Mouse (Mus musculus) forelimb bud, embryonic 11.5 days (tissue): ENCODE results near the gene Usp2.

Experiments used
- DNase-seq: peaks from one replicate; pipeline ENCODE4 v3.0.0-alpha.2; 2012; ENCODE audit warnings: low read depth, low spot score

The Usp2 gene

GRCm38 (mm10) chr9:44045884-44046272, 20.9 kb upstream of the Usp2 start:
- DNase-seq: no peak

- no peak for DNase-seq
These were observed 20.4 kb upstream of the Usp2 start for GRCm38 (mm10) chr9:44046426-44046825.

DNA sequence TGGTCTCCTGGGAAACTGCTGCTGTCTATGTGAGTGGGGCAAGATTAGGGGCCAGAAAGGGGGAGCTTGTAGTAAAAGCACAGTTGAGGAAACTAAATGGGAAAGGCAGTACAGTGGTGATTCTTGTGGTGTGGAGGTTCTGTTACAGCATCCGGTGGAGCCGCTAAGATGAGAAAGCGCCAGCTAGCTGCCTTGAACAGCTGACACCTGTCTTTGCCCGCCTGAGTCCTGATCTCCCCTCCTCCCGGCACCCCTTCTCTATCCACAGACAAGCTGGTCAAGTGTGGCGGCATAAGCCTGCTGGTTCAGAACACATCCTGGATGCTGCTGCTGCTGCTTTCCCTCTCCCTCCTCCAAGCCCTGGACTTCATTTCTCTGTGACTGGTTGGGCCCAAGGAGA, 19.8 kb upstream of the Usp2 start:
- no peak for DNase-seq

DNA sequence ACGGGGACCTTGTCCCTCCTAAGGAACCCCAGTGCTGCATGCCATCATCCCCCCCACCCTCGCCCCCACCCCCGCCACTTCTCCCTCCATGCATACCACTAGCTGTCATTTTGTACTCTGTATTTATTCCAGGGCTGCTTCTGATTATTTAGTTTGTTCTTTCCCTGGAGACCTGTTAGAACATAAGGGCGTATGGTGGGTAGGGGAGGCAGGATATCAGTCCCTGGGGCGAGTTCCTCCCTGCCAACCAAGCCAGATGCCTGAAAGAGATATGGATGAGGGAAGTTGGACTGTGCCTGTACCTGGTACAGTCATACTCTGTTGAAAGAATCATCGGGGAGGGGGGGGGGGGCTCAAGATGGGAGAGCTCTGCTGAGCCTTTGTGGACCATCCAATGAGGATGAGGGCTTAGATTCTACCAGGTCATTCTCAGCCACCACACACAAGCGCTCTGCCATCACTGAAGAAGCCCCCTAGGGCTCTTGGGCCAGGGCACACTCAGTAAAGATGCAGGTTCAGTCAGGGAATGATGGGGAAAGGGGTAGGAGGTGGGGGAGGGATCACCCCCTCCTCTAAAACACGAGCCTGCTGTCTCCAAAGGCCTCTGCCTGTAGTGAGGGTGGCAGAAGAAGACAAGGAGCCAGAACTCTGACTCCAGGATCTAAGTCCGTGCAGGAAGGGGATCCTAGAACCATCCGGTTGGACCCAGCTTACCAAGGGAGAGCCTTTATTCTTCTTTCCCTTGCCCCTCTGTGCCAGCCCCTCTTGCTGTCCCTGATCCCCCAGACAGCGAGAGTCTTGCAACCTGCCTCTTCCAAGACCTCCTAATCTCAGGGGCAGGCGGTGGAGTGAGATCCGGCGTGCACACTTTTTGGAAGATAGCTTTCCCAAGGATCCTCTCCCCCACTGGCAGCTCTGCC, 19.0 kb upstream of the Usp2 start:
- no peak for DNase-seq

- DNase-seq: no peak
These were observed 18.1 kb upstream of the Usp2 start for GRCm38 (mm10) chr9:44048541-44049380.

- DNase-seq: no peak
These were observed 17.2 kb upstream of the Usp2 start for GRCm38 (mm10) chr9:44049381-44050165.

DNA sequence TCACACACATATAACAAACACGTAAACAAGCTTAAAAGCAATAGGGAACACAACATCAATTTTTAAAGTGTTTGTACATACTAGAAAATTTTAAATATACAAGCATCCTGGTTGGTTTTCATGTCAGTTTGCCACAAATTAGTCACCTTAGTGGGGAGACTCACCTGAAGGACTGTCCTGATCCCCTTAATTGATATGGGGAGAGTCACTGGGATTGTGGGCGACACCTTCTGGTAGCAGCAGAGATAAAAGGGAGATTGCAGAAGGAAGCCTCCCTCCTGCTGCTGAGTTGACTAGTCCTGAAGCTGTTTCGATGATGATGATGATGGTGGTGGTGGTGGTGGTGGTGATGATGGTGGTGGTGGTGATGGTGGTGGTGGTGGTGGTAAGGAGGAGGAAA, 14.0 kb upstream of the Usp2 start:
- no peak for DNase-seq

DNA sequence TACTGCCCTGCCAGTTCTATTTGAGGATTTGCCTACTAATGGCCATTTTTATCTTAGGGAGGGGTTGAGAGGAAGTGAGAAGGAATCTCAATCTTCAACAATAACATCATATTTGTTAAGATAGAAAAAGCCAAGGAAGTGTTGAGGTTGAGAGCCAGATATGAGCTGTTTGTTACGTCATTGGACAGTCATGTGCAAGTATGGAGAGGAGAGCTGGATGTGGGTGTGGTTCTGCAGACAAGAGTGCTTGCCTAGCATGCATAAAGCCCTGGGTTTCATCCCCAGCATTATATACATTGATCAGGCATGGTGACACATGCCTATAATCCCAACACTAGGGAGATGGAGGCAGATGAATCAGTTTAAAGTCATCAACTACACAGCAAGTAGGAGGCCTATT, 12.9 kb upstream of the Usp2 start:
- no peak for DNase-seq

GRCm38 (mm10) chr9:44058606-44059005, 8.2 kb upstream of the Usp2 start:
- DNase-seq: no peak

DNA sequence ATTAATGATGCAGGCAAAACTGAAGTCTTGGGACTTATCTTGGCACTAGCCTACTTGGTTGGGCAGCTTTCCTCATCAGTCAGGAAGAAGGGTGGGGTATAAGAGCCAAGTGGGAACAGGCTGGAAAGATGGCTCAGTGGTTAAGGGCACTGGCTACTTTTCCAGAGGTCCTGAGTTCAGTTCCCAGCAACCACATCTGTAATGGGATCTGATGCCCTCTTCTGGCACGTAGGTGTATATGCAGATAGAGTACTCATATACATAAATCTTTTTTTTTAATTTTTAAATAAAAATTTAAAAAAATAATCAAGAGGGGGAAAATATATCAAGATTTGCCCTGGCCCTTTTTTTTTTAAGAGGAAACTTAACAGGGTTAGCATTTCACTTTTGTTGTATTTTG, 1.6 kb upstream of the Usp2 start:
- no peak for DNase-seq

DNA sequence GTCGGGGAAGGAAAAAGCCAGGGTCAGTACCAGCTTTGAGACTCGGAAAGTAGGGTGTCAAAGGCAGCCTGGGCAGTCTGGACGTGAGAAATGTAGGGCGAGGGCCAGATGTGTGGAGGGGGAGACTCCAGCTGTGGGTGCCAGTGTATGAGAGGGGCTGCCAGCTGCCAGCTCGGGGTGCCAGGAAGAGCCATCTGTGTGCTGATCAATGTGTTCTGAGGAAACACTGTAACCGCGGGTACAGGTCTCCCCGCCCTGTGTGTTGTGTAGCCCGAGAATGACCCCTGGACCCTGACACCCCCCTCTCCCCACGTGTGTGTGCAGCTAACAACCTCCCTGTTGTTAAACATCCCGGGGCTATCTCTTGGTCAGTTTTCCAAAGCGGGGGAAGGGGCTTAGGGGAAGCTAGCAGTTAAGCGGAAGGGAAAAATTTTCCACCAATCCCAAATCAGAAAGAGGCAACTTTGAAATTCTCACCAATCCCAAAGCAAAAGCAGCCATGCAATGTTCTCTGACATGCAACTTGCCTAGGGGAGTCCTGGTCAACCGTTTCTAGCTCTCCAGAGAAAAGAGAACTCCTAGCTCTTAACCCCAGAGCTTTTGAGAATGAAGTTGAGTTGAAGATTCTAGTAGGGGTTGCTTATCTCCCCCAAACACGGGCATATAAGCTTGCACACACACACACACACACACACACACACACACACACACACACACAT, 579 bp downstream of the Usp2 start:
- no peak for DNase-seq

GRCm38 (mm10) chr9:44067960-44068330, 1.1 kb downstream of the Usp2 start:
- no peak for DNase-seq

DNA sequence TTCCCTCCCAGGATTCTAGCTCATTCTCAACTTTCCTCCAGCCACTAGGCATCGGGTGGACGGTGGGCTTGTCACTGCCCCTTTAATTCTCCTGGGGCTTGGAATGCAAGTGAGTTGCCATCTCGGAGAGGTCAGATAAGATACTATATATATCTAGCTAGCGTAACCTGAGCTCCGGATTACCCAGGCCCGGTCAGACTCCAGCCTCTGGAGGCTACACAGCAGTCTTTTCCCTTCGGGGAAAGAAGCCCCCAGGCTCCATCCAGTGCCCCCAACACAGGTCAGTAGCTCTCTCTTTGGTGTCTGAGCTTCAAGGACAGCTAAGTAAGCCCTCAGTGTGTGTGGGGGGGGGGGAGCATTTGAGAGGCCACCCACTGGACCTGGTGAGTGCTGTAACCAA, 2.4 kb downstream of the Usp2 start:
- no peak for DNase-seq

GRCm38 (mm10) chr9:44070113-44070843, 3.5 kb downstream of the Usp2 start:
- DNase-seq: no peak

DNA sequence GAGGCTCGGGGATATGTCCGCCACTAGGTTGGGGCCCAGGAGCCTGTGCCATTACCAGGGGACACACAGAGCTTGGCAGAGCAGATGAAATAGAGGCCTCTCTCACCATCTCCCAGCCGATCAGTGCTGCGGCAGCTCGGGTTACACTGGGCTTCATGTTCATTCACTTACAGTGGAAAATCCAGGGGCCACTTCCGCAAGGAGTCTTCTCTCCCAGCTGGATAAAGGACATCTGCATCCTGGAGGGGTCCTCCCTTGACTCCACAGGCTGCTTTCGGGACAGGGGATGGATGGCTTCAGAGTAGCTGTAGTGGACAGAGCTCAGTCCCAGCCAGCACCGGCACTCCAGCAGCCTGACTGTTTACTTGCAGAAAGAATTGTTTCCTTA, 4.0 kb downstream of the Usp2 start:
- no peak for DNase-seq

DNA sequence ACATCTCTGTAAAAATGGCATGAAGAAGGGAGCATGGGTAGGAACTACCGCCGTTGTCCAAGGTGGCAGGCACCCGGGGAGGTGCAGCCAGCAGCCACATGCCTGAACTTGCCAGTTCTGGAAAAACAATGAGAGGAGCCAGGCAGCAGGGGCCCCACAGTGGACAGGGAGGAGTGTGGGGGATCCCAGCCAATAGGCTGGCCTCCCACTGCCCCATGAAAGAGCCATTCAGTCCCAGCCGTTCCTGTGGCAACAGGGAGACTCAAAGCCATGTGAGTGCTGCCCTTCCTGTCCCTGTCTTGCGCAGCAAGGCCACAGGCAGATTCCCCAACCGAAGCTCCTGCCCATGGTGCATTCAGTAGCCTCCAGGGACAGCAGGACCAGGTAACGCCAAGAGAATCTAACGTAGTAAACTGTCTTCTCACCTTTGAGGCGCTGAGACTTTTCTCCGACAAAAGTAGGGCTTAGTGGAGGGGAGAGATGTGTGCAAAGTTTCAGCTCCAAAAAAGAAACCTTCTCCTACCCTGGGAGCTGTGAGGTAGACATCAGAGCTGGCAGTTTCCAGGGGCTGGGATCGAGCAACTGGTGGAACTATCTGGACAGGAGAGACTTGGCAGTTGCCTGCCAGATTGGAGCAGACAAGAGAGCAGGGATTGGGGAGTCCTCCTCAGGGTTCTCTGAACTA, 5.2 kb downstream of the Usp2 start:
- no peak for DNase-seq

GRCm38 (mm10) chr9:44072599-44072915, 5.7 kb downstream of the Usp2 start:
- DNase-seq: no peak

DNA sequence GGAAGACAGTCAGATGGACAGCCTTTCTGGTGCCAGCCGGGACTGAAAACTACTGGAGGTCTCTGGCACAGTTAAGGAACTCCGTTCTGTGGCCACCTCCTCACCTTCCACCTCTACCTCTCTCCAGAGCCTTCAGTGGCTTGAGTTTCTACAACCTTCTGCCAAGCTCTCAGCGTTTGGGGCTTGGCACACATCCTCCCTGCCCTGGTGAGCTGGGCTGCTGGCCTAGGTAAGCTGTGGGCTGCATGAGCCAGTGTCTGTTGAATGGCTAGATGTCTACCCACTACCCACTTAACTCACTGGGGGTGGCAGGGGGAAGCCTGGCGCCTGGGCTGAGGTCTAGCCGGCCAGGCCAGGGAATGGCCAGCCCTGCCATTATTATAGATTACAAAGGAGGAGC, 6.3 kb downstream of the Usp2 start:
- no peak for DNase-seq

DNA sequence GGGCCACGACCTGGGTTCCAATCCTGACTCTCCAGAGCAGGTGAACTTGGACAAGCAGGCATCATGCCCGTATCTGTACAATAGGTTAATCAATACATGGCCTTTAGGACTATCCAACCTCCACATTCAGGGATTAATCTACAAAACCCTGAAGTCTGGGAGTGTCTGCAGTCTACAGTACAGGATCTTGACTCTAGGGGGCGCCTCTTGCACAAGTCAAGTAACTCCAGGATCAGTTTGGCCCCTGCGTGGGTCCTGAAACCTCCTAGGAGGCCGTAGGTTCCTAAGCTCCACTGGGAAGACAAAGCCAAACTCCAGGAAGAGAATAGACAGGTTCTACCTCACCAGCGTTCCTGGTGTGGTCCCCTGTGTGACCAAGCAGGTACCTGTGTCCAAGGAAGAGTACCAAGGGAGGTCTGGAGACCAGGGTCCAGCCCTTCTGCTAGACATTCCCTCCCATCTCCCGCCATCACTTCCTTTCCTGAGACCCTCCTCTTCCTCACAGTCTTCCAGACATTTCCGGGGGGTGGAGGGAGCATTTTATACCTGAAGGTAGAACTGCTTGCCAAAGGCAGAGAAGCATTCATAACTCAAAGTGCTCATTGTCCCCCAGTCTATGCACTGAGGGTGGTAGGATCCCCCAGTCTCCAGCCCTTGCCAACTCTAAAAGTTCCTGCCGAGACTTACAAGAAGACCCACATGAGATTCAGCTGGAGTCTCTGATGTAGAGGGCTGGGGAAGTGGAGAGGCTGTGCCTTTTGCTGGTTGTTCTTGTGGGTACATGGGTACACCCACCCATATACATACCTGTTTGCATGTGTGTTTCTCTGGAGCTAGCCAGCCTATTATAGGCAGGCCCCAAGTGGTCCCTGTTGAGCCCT, 7.8 kb downstream of the Usp2 start:
- DNase-seq: no peak
